Mouse (Mus musculus) hindbrain, embryonic 13.5 days (tissue): ENCODE measurements at regions not wholly inside any gene's neighbourhood (a gene's known extent, or its start where the extent isn't known, plus 50 kb on each side); places are given as distances from the start of the nearest gene placed in this dataset. TPM values are rescaled to one million over a fixed set of nuclear protein-coding genes. Genes with fewer than 3 reads are reported as not detected.

Source experiments
- ATAC-seq: fragments of 200-750 bp; cut with Nextera tagmentation; 2 replicates; pipeline ENCODE4 v1.8.0; 2017; ENCODE audit warnings: moderate TSS enrichment; ENCODE audit not compliant: low FRiP score
- H3K27ac ChIP-seq: fragments of 300-500 bp; sonication (generic); 2 replicates; pipeline ENCODE4 v1.5.1; 2015; ENCODE audit warnings: inconsistent platforms, mild to moderate bottlenecking, moderate library complexity
- H3K27me3 ChIP-seq: fragments of 300-500 bp; sonication (generic); 2 replicates; pipeline ENCODE4 v1.6.1; 2015; ENCODE audit warnings: mild to moderate bottlenecking, inconsistent platforms
- H3K36me3 ChIP-seq: fragments of 300-500 bp; sonication (generic); 2 replicates; pipeline ENCODE4 v1.6.1; 2015; ENCODE audit warnings: mild to moderate bottlenecking, inconsistent platforms
- H3K4me1 ChIP-seq: fragments of 300-500 bp; sonication (generic); replicated peaks from 2 replicates; pipeline ENCODE4 v1.6.1; 2015; ENCODE audit warnings: inconsistent platforms
- H3K4me2 ChIP-seq: fragments of 300-500 bp; sonication (generic); 2 replicates; pipeline ENCODE4 v1.6.1; 2015; ENCODE audit warnings: inconsistent platforms, mild to moderate bottlenecking, moderate library complexity
- H3K4me3 ChIP-seq: fragments of 300-500 bp; sonication (generic); 2 replicates; pipeline ENCODE4 v1.5.1; 2015; ENCODE audit warnings: mild to moderate bottlenecking, inconsistent platforms
- H3K9ac ChIP-seq: fragments of 300-500 bp; sonication (generic); 2 replicates; pipeline ENCODE4 v1.6.1; 2015; ENCODE audit warnings: mild to moderate bottlenecking, inconsistent platforms
- H3K9me3 ChIP-seq: fragments of 300-500 bp; sonication (generic); 2 replicates; pipeline ENCODE4 v1.6.1; 2016; ENCODE audit warnings: inconsistent platforms
- WGBS: fragments of 180-500 bp; shearing (Covaris S2); methylation state at CpG from one replicate; pipeline ENCODE4 v1.1.7; 2015; 5-methylcytosine and 5-hydroxymethylcytosine counted together
- microRNA-seq: library from miRNA; unstranded; fragments of <30 nt; microRNA quantifications from one replicate; pipeline ENCODE4, GENCODE M21; 2016

DNA sequence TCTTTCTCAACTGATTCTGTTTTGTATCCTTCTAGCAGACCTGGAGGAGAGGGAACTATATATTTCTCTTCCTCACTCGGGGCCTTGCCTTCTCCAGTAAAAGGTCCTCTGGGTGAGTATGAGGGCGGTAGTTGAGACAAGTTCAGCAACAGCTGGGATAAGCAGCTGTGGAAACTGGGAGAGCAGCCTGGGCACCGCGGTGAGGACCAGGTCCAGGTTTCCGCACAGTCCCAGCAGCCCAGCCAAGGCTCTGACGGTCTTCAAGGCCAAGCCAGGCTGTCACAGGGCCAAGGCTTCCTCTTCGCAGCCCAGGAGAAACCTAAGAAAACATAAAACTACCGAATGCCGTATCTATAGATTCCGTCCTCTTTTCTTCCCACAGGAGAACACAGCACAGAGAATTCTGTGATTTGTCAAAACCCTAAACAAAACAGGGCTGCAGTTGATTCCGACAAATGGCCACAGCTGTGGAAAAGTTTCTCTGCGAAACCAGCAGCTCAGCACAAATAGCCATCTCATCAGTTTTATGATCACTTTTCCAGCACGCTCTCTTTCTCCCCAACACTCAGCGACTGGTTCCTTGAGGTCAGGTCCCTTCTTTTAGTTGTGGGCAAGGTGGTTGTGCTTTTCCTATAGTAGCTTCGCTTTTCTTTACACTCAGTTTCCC is 55.5 kb upstream of the Marcks start:
- Histone ChIP-seq H3K27ac (no peak overlapping the region), H3K36me3 (no peaks in the 10 kb centered on the region), H3K9ac (no peak overlapping the region), H3K27me3 (no peaks in the 10 kb centered on the region), H3K9me3 (no peaks in the 10 kb centered on the region), H3K4me2 (no peak overlapping the region), H3K4me3 (no peak overlapping the region), H3K4me1 (no peaks in the 10 kb centered on the region)
- ATAC-seq: no peak
- 89% methylated on average over 15 of the region's 15 CpGs for WGBS

DNA sequence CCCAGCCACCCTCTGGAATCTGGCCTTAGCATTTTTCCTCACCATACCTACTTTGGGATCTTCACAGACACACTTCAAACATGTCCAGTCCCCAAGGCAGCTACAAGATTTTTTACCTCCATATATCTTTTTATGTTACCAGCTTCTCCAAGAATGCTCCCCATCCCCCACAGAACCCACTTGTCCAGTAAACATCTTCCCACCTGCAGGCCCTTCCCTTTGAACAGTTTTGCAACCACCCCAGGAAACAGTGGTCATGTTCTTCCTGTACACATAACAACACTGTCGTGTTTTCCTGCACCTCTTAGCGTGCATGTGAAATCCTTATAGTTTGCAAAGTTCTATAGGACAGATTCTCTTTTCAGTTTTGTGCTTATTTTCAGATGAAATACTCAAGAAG is 53.9 kb upstream of the Marcks start:
- 93% methylated on average over 2 of the region's 2 CpGs for WGBS
- H3K4me1 ChIP-seq: no peaks in the 10 kb centered on the region
- no peak overlapping the region for H3K9ac ChIP-seq
- H3K4me3 ChIP-seq: no peak overlapping the region
- no peaks in the 10 kb centered on the region for H3K27me3 ChIP-seq
- no peak for ATAC-seq
- no peak overlapping the region for H3K27ac ChIP-seq
- H3K4me2 ChIP-seq: no peak overlapping the region
- H3K9me3 ChIP-seq: no peaks in the 10 kb centered on the region
- no peaks in the 10 kb centered on the region for H3K36me3 ChIP-seq

DNA sequence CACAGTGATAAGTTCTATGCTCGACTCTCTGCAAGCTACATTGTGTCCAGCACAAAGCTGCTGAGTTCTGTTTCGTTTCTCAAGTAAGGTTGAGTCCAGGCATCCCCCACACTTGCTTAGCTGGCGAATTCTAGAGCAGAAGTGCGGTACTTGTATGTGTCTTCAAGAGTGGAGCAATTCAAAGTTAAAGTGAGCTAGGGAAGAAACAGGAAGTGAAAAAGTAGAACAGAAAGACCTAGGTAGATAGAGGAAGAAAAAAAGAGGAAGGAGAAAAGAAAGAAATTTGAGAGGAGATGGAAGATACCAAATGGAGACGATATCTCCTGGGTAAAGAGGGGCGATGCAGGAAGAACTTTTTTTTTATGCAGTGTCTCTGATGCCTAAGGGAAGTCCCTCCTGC is 51.4 kb upstream of the Marcks start:
- no peak for ATAC-seq
- Histone ChIP-seq H3K4me2 (no peak overlapping the region), H3K4me1 (no peaks in the 10 kb centered on the region), H3K9me3 (no peaks in the 10 kb centered on the region), H3K9ac (no peak overlapping the region), H3K27me3 (no peaks in the 10 kb centered on the region), H3K4me3 (no peak overlapping the region), H3K36me3 (no peaks in the 10 kb centered on the region), H3K27ac (no peak overlapping the region)
- WGBS: 89% methylated on average over 6 of the region's 6 CpGs

Small RNA genes lying in the stretch of these regions (microRNA-seq; reads per million reads assigned to microRNA genes)
- not detected for gene Gm24710
